ENCODE assay signal across 8 mouse cellular contexts in the genomic region with DNA sequence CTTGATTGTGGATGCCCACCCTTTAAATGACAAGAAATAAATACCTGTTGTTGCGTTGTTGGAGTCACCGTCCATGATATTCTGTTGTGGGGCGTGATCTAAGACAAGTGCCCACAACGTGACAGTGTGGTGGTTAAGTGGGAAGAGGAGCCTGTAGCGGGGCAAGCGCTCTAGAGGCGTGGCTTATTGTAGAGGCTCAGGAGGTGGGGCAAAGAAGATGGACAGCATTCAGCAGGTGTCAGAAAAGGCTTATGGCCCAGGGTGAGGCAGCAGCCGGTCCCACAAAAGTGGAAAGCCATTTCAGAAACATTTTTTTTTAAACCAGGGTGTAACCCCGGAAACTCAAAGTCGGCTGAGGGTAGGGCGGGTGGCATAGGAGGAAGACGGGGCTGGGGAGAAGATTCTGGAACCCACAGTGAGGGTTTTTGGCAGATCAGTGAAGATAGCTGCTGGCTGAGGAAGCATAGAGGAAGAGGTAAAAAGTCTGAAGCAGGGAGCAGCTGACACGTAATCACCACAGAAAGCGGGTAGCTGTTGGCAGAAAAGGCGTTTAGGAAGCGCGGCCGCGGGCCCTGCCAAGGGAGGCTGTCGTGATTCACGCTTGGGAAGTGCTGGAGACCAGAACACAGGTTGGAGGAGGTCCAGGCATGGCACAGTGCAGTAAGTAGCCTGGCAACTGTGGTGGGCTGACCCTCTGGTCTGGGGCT. TPM values are rescaled to one million over a fixed set of nuclear protein-coding genes. Genes with fewer than 3 reads are reported as not detected.
DNase-seq lines count a peak whose midpoint lies in the region; ATAC-seq lines count a peak whose summit lies in the region.

No protein-coding gene starts in this region.

- peak; percentile 55 for ATAC-seq in monocyte, adult 5-6 weeks (replicated peaks; ENCODE audit: insufficient number of reproducible peaks, low FRiP score, low TSS enrichment, poor library complexity, severe bottlenecking)

- DNase-seq in adrenal gland, adult 2 months: peak; percentile 22
- no peak for DNase-seq in adrenal gland, postnatal 36 days
- peak; percentile 30 for DNase-seq in spleen, adult 12 weeks (ENCODE audit: low spot score)
- DNase-seq in spleen, postnatal 4 days (ENCODE audit: low spot score in 2 of 2): no peak
- DNase-seq in frontal cortex, postnatal 14 days (ENCODE audit: low spot score in 2 of 2): peak; percentile 60 to 62
- DNase-seq in layer of hippocampus, adult 18-20 months (ENCODE audit: low spot score in 2 of 2): peak; percentile 65 to 76
- DNase-seq in thymus, postnatal 4 days: peak; percentile 60

RNA-seq across cellular contexts. Expression of a gene that starts 12.6 kb away (rescaled TPM):
- total RNA-seq in adrenal gland, adult 2 months (2021): 10 to 100 TPM; 11.5 to 18.4 TPM
- polyA plus RNA-seq in adrenal gland, adult 2 months (2012; rRNA removed): 17.5 and 21.1 TPM in 2 replicates
- total RNA-seq in adrenal gland, postnatal 36 days (2021): 10 to 100 TPM; 16.9 to 22.2 TPM
- total RNA-seq in layer of hippocampus, adult 18-20 months (2021): 10 to 100 TPM; 13.6 to 16.8 TPM
- total RNA-seq in monocyte, adult 5-6 weeks (2017): 146 to 215 TPM (median 169 TPM) in 3 replicates

RNA-seq across cellular contexts. Expression of a gene that starts 33.9 kb away (rescaled TPM):
- under 1 TPM; 0.14 to 0.41 TPM for total RNA-seq in adrenal gland, adult 2 months (2021)
- polyA plus RNA-seq in adrenal gland, adult 2 months (2012; rRNA removed): 0.29 and 0.39 TPM in 2 replicates
- 1 to 10 TPM in 1 of 2 experiments, under 1 TPM in 1; 0.23 to 1.1 TPM for total RNA-seq in adrenal gland, postnatal 36 days (2021)
- 100 to 1,000 TPM; 112 to 115 TPM for total RNA-seq in layer of hippocampus, adult 18-20 months (2021)
- not detected in 3 replicates for total RNA-seq in monocyte, adult 5-6 weeks (2017)

Comparison
In these comparisons a context has a peak if more than half of its experiments do, and no peak if none do; other contexts are left out.
1. DNase-seq: peak in adrenal gland, adult 2 months (single experiment), spleen, adult 12 weeks (single experiment), frontal cortex, postnatal 14 days (2 of 2), layer of hippocampus, adult 18-20 months (2 of 2) and thymus, postnatal 4 days (single experiment); none in adrenal gland, postnatal 36 days (0 of 2) and spleen, postnatal 4 days (0 of 2).
2. RNA of a gene that starts 33.9 kb away (total RNA-seq): 112 to 115 TPM in layer of hippocampus, adult 18-20 months; 0.23 to 1.1 TPM in adrenal gland, postnatal 36 days, 0.14 to 0.41 TPM in adrenal gland, adult 2 months and not detected in monocyte, adult 5-6 weeks; every median in the first group is over 10 times any median in the second.